Mouse (Mus musculus): ENCODE results near the gene Gm11084.

GRCm38 (mm10) chr2:72976036-72976435 lies 10.5 kb downstream of the Gm11084 start:
- TF ChIP-seq CTCF (IDR thresholded peaks at IDR 0.05; ENCODE audit: control insufficient read depth, insufficient read depth, insufficient read length) (no peak), MYOD1 (IDR thresholded peaks at IDR 0.05; ENCODE audit: control insufficient read depth, insufficient read length, low read depth) (no peak), MAX (IDR thresholded peaks at IDR 0.05) (no peak), USF1 (IDR thresholded peaks at IDR 0.05; ENCODE audit: low read depth) (no peak), FOSL1 (IDR thresholded peaks at IDR 0.05; ENCODE audit: insufficient read depth, low read length, poor library complexity, severe bottlenecking) (no peak), CEBPB (IDR thresholded peaks at IDR 0.05; ENCODE audit: low read depth) (no peak), MYOG (IDR thresholded peaks at IDR 0.05; ENCODE audit: control insufficient read depth, extremely low read depth, insufficient read length) (no peak)

All from C2C12 (cell line).